Mouse (Mus musculus) forebrain, embryonic 13.5 days (tissue): ENCODE data around the gene Zswim8. TPM values are rescaled to one million over a fixed set of nuclear protein-coding genes. Genes with fewer than 3 reads are reported as not detected.

Source experiments
- ATAC-seq: fragments of 200-750 bp; cut with Nextera tagmentation; 2 replicates; pipeline ENCODE4 v1.8.0; 2017
- H3K27ac ChIP-seq: fragments of 300-500 bp; sonication (generic); 2 replicates; pipeline ENCODE4 v1.5.1; 2015; ENCODE audit warnings: inconsistent platforms, mild to moderate bottlenecking, moderate library complexity
- H3K27me3 ChIP-seq: fragments of 300-500 bp; sonication (generic); 2 replicates; pipeline ENCODE4 v1.6.1; 2015; ENCODE audit warnings: mild to moderate bottlenecking, inconsistent platforms
- H3K36me3 ChIP-seq: fragments of 300-500 bp; sonication (generic); 2 replicates; pipeline ENCODE4 v1.6.1; 2015; ENCODE audit warnings: mild to moderate bottlenecking, inconsistent platforms; ENCODE audit not compliant: poor library complexity, severe bottlenecking
- H3K4me1 ChIP-seq: fragments of 300-500 bp; sonication (generic); 2 replicates; pipeline ENCODE4 v1.6.1; 2015; ENCODE audit warnings: inconsistent platforms
- H3K4me2 ChIP-seq: fragments of 300-500 bp; sonication (generic); 2 replicates; pipeline ENCODE4 v1.6.1; 2015; ENCODE audit warnings: inconsistent platforms, mild to moderate bottlenecking, moderate library complexity
- H3K4me3 ChIP-seq: fragments of 300-500 bp; sonication (generic); 2 replicates; pipeline ENCODE4 v1.5.1; 2015; ENCODE audit warnings: mild to moderate bottlenecking, inconsistent platforms
- H3K9ac ChIP-seq: fragments of 300-500 bp; sonication (generic); 2 replicates; pipeline ENCODE4 v1.6.1; 2015; ENCODE audit warnings: mild to moderate bottlenecking, inconsistent platforms
- H3K9me3 ChIP-seq: fragments of 300-500 bp; sonication (generic); replicated peaks from 2 replicates; pipeline ENCODE4 v1.6.1; 2016; ENCODE audit warnings: inconsistent platforms
- WGBS: fragments of 180-500 bp; shearing (Covaris S2); methylation state at CpG from one replicate; pipeline ENCODE4 v1.1.7; 2015; 5-methylcytosine and 5-hydroxymethylcytosine counted together
- polyA plus RNA-seq: library from polyadenylated mRNA; unstranded; fragments of >200 nt; fragmentation: Nextera tagmentation; extraction: Ambion mirVana; gene quantifications from 2 replicates; pipeline ENCODE4 v1.2.1, GENCODE M21; 2015

Gene Zswim8
- polyA plus RNA-seq = 40.8 and 44.2 TPM in 2 replicates

DNA sequence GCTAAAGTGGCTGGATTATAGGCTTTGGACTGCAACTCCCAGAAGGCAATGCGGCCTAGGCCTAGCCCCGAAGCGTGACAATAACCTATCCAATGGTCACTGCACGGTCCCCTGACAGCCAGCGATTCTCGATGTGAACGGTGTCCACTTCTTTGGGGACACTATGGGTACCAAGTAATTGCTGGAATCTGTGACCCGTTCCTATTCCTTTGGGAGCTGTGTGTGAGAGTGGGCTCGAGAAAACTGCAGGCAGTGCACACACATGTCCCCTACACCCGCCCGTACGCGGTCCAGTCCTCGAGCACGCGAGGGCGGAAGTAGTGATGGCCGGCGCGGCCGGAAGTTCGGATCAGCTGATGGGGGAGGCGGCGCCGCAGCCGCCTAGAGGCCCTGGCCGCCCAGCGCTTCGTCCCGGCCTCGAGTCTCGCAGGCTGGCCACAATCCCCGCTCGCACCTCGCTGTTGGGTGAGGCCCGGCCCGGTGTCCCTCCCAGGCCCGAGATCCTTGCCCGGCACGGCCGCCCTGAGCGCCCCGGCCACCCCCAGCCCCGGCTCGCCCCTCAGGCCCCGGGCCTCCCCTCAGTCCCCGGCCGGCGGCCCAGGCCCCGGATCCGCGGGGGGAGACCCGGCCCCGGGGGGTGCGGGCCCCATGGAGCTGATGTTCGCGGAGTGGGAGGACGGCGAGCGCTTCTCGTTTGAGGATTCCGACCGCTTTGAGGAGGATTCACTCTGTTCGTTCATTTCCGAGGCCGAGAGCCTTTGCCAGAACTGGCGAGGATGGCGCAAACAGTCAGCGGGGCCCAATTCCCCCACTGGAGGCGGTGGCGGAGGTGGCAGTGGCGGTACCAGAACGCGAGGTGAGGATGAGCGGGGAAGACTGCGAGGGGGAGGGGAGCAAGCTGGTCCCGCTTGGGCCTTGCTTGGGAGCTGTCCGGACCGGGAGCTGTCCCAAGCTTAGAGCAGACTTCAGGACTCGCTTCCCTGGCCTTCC is at the start of gene Zswim8:
Zswim8 (plus strand) TSS at position 352 of the 990 bp plus-strand sequence.
- H3K4me1 ChIP-seq = peaks cover 32% of the 10 kb centered on the region
- H3K36me3 ChIP-seq = peaks cover 40% of the 10 kb centered on the region
- peak; percentile 92 for ATAC-seq
- peak within 1 kb of the TSS; percentile 76 for H3K27ac ChIP-seq
- H3K4me2 ChIP-seq = peak within 1 kb of the TSS; percentile 81
- no peaks in the 10 kb centered on the region for H3K27me3 ChIP-seq
- under 1% methylated on average over 72 of the region's 80 CpGs for WGBS
- peak within 1 kb of the TSS; percentile 92 for H3K4me3 ChIP-seq
- H3K9me3 ChIP-seq = no peaks in the 10 kb centered on the region
- peak within 1 kb of the TSS; percentile 94 for H3K9ac ChIP-seq

DNA sequence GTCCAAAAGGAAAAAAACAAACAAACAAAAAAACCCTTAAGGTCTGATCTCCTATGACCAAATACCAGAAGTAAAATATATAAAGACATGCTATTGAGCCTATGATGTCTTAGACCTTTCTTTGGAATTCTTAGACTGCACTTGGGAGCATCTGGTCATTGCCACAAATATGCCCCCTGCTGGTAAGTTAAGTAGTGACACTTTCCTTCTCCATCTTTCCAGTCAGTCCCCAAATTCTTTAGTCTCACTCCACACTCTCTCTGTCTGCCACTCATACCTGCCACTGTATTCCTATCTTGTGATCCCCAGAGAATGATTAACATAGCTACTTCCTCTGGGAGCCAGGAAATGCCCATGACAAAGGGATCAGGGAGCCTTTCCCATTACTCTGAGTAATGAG is 49.0 kb upstream of the Zswim8 start:
- ATAC-seq = no peak
- H3K4me3 ChIP-seq = no peak overlapping the region
- no peaks in the 10 kb centered on the region for H3K36me3 ChIP-seq
- peaks cover 18% of the 10 kb centered on the region for H3K27me3 ChIP-seq
- no peak overlapping the region for H3K4me2 ChIP-seq
- no peaks in the 10 kb centered on the region for H3K9me3 ChIP-seq
- H3K4me1 ChIP-seq = peaks cover 14% of the 10 kb centered on the region
- H3K9ac ChIP-seq = no peak overlapping the region
- no peak overlapping the region for H3K27ac ChIP-seq

DNA sequence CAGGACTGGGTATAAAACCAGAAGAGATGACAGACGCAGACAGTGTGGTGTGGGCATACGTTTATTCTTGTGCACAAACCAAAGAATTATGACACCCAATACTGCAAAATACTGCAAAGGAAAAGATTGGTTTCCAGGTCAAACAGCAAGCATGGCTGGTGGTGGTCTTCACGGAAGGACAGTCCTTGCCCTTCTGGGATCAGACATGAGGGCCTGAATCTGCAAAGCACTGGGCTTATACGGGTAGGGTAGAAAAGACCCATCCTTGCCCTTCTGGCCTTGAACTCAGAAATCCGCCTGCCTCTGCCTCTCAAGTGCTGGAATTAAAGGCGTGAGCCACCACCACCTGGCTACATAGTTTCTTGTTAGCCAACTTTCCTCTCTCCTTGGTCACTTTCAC is 48.5 kb upstream of the Zswim8 start:
- H3K4me1 ChIP-seq = peaks cover 14% of the 10 kb centered on the region
- ATAC-seq = no peak
- H3K9me3 ChIP-seq = no peaks in the 10 kb centered on the region
- no peak overlapping the region for H3K9ac ChIP-seq
- H3K27ac ChIP-seq = no peak overlapping the region
- H3K4me3 ChIP-seq = no peak overlapping the region
- no peaks in the 10 kb centered on the region for H3K36me3 ChIP-seq
- WGBS = 87% methylated on average over 6 of the region's 6 CpGs
- no peak overlapping the region for H3K4me2 ChIP-seq
- peaks cover 19% of the 10 kb centered on the region for H3K27me3 ChIP-seq

DNA sequence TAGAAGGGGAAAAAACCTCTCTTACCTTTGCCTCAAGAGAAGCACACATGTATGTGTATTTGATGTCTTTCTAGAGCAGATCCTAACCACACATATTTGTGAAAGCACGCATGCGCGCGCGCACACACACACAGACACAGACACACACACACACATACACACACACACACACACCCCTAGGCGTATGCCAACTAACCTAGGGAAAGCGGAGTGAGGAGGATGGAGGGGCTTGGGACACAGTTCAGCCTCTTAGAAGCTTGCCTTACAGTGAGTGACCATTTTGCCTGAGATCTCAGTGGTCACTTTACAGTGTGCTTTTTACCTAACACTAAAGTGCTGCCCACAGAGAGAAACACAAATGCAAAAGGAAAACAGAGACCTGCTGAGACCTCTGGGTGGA is 47.7 kb upstream of the Zswim8 start:
- H3K9me3 ChIP-seq = no peaks in the 10 kb centered on the region
- peaks cover 20% of the 10 kb centered on the region for H3K4me1 ChIP-seq
- H3K36me3 ChIP-seq = no peaks in the 10 kb centered on the region
- no peak overlapping the region for H3K27ac ChIP-seq
- H3K9ac ChIP-seq = no peak overlapping the region
- peaks cover 19% of the 10 kb centered on the region for H3K27me3 ChIP-seq
- WGBS = 97% methylated on average over 7 of the region's 7 CpGs
- no peak overlapping the region for H3K4me3 ChIP-seq
- H3K4me2 ChIP-seq = no peak overlapping the region
- ATAC-seq = no peak

DNA sequence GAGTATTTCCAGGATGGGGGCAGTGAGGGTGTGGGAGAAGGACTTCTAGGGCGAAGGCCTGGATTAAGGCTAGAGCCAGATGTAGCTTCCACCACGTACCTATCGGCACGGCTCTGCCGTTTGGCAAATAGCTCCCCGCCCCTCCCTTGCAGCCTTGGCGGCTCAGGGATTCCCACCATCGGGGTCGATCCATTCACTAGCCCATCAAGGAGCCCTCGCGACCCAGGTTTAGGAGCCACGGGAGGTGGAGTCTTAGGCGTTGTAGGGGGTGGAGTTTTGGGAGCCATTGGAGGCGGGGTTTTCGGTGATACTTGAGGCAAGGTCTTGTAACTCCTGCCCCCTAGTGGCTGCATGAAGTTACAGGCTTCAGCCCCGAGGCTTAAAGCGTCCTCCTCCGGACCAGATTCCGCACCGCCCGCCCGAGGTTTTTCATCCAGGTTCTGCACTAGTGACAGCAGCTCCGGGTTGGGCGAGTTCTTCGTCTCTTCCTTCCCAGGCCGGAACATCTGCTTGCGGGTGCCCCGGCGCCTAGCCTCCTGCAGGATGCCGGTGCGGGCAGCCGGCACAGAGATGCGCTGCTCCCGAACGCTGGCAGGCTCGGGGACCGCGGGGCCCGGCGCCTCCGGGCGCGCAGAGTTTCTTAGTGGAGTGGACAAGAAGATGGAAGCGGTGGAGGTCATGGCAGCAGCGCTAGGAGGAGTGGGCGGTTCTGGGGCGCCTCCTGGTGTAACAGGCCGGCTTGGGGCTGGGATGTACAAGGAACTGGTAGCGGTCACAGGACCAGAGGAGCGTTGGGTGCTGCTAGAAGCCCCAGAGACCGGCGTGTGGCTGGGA is 46.3 kb upstream of the Zswim8 start:
- WGBS = 2% methylated on average over 52 of the region's 52 CpGs
- Histone ChIP-seq H3K36me3 (no peaks in the 10 kb centered on the region), H3K27ac (peak overlapping the region; percentile 49), H3K9me3 (no peaks in the 10 kb centered on the region), H3K4me3 (peak overlapping the region; percentile 55), H3K9ac (peak overlapping the region; percentile 76), H3K4me1 (peaks cover 20% of the 10 kb centered on the region), H3K27me3 (peaks cover 23% of the 10 kb centered on the region), H3K4me2 (peak overlapping the region; percentile 90)
- ATAC-seq = peak; percentile 91

DNA sequence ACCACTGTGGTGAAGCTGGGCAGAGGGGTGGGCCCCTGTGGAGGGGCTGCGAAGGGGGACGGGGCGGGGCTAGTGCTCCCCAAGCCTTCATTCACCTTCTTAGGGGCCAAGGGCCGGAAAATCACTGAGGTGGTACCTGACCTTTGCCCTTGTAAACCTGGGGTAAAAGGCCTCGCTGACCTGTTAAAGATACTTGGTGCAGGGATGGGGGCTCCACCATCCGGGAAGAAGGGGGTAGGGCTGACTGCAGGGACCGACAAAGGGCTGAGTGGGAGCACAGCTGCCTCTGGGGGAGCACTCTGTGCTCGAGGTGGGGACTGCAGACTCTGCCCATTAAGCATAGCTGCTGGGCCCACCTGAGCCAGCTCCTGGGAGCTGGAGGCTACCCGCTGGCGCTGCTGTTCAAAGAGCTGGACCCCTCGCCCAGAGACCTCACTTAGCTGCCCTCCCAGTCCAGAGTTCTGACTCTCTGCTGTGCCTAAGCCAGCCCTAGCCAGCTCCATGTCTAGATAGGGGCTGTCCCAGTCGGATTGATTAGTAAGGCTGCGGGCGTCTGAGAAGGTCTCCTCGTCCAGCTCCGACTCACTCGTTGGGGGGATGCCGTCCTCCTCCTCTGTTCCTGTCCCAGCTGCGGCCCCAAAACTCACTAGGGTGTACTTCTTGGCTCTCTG is 45.6 kb upstream of the Zswim8 start:
- 7% methylated on average over 18 of the region's 19 CpGs for WGBS
- peaks cover 20% of the 10 kb centered on the region for H3K4me1 ChIP-seq
- no peaks in the 10 kb centered on the region for H3K36me3 ChIP-seq
- peak overlapping the region; percentile 90 for H3K4me2 ChIP-seq
- H3K9ac ChIP-seq = peak overlapping the region; percentile 76
- peak; percentile 19; the same call in 1 of the 2 replicates for ATAC-seq
- no peaks in the 10 kb centered on the region for H3K9me3 ChIP-seq
- H3K27me3 ChIP-seq = peaks cover 23% of the 10 kb centered on the region
- H3K4me3 ChIP-seq = peak overlapping the region; percentile 55
- peak overlapping the region; percentile 49 for H3K27ac ChIP-seq

DNA sequence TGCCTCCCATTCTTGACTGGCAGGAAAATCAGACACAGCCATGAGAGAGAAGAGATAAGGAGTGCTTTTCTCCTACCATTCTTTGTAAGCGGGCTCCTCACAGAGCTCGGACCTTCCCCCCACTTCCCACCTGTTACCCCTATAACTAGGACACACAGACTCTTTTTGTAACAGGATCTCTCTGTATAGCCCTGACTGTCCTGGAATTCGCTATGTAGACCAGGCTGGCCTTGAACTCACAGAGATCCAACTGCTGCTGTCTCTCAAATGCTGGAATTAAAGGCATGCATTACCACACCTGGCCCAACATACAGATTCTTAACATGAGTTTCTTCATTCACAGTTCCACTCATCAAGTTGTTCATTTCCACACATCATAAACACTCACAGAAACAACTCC is 44.6 kb upstream of the Zswim8 start:
- H3K9ac ChIP-seq = no peak overlapping the region
- H3K36me3 ChIP-seq = no peaks in the 10 kb centered on the region
- 92% methylated on average over 3 of the region's 3 CpGs for WGBS
- H3K4me2 ChIP-seq = no peak overlapping the region
- peaks cover 27% of the 10 kb centered on the region for H3K27me3 ChIP-seq
- H3K4me1 ChIP-seq = peaks cover 20% of the 10 kb centered on the region
- ATAC-seq = no peak
- no peak overlapping the region for H3K27ac ChIP-seq
- H3K4me3 ChIP-seq = no peak overlapping the region
- H3K9me3 ChIP-seq = no peaks in the 10 kb centered on the region

DNA sequence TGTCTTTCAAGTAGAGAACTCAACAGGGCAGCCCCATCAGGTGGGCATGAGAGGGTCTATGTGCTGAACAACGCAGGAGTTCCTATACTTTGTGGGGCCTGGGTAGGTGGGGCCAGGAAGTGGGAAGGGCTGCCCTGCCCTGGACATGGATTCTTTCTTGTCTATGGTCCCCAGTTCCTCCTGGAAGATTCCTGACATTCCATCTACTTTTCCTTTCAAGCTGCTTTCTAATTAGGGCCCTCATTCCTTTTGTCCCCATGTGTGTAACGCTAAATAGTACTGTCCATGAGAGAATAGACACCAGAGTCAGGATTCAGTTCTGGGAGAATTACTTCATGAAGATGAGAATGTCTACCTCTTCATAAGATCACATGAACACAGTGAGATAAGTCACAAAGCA is 43.8 kb upstream of the Zswim8 start:
- Histone ChIP-seq H3K27ac (no peak overlapping the region), H3K36me3 (no peaks in the 10 kb centered on the region), H3K27me3 (peaks cover 35% of the 10 kb centered on the region), H3K9me3 (no peaks in the 10 kb centered on the region), H3K4me3 (no peak overlapping the region), H3K9ac (no peak overlapping the region), H3K4me2 (no peak overlapping the region), H3K4me1 (peaks cover 20% of the 10 kb centered on the region)
- WGBS = 54% methylated on average over 2 of the region's 2 CpGs
- ATAC-seq = no peak

DNA sequence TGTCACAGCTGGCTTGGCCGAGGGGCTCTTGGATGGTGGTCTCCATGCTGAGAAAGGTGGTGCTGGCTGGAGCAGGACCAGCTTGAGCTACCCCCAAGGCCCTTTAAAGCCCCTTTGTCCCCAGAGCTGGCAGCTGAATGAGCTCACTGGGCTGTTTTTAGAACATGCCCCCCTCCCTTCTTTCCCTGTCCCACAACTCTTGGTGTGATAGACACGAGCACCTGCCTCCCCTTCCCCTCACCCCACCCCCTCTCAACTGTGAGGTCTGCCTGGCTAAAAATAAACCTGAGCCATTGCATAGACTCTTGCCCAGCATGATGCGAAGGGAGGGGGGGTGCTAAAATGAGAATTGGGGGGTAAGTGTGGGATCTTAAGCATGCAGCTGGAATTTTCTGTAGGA is 42.9 kb upstream of the Zswim8 start:
- 42% methylated on average over 3 of the region's 3 CpGs for WGBS
- peaks cover 20% of the 10 kb centered on the region for H3K4me1 ChIP-seq
- no peak for ATAC-seq
- no peaks in the 10 kb centered on the region for H3K9me3 ChIP-seq
- peaks cover 39% of the 10 kb centered on the region for H3K27me3 ChIP-seq
- H3K36me3 ChIP-seq = no peaks in the 10 kb centered on the region
- no peak overlapping the region for H3K4me3 ChIP-seq
- no peak overlapping the region for H3K4me2 ChIP-seq
- H3K9ac ChIP-seq = no peak overlapping the region
- no peak overlapping the region for H3K27ac ChIP-seq

DNA sequence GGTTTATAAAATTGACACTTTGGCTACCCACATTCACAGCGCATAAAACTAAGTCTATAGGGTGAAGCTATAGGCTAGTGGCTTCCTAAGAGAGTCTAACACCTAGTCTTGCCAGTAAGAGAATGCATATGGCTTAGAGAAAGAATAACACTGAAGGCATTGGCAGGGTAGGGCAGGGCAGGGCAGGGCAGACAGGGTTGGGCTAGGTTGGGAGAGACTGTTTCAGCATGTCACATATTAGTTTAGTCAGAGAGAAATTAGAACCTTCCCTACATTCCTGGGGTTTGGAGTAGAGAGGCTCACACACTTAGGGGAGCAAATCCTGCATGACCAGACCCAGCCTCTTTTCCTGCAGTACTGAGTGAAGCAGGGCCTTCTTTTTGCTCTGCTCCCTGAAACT is 39.9 kb upstream of the Zswim8 start:
- Histone ChIP-seq H3K27me3 (peaks cover 44% of the 10 kb centered on the region), H3K4me1 (peaks cover 6% of the 10 kb centered on the region; the same call in 1 of the 2 replicates), H3K9me3 (no peaks in the 10 kb centered on the region), H3K27ac (no peak overlapping the region), H3K9ac (no peak overlapping the region), H3K4me2 (no peak overlapping the region), H3K4me3 (no peak overlapping the region), H3K36me3 (no peaks in the 10 kb centered on the region)
- ATAC-seq = no peak
- 67% methylated on average over 1 of the region's 1 CpGs for WGBS

DNA sequence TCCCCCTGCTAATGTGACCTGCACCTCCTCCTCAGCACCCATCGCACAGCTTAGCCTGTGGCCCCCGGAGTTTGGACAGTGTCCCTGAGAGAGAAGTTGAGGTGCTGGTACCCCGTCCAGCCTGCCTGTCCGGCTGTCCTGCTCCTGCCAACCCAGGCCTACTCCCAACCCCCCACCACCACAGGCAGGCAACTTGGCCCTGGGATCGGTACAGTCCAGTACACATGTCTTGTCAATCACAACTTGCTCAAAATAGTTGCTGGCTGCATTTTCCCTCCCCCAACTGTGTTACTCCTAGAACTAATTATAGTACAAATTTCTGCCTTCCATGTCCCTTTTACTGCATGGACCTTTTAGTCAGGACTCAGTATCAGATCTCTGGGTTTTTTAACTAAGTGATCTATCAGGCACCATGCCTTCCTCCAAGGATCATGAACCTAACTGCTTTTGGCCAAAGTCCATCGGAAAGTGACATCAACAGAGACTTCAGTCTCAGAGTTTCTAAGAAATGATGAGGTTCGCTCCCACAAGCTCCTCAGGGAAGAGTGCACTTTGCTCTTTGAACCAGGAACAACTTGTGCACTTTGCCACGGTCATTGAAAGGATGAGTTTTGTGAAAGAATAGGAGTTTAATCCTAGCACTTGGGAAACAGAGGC is 39.1 kb upstream of the Zswim8 start, which contains the start of gene Synpo2l:
Synpo2l (minus strand) TSS at position 201 of the 657 bp plus-strand sequence.
- H3K27me3 ChIP-seq = peaks cover 37% of the 10 kb centered on the region
- no peak within 1 kb of the TSS for H3K4me3 ChIP-seq
- H3K36me3 ChIP-seq = no peaks in the 10 kb centered on the region
- ATAC-seq = no peak
- no peak within 1 kb of the TSS for H3K27ac ChIP-seq
- 85% methylated on average over 8 of the region's 8 CpGs for WGBS
- peaks cover 8% of the 10 kb centered on the region; the same call in 1 of the 2 replicates for H3K4me1 ChIP-seq
- no peak within 1 kb of the TSS for H3K4me2 ChIP-seq
- no peaks in the 10 kb centered on the region; the same call in 1 of the 2 replicates for H3K9me3 ChIP-seq
- H3K9ac ChIP-seq = 0 out of 2 replicates have a peak within 1 kb of the TSS, but pooled peaks have one; percentile 22
